Mouse (Mus musculus): ENCODE results near the gene Helz. TPM values are rescaled to one million over a fixed set of nuclear protein-coding genes. Genes with fewer than 3 reads are reported as not detected.
A peak's percentile ranks its signal among the peaks of the same experiment; 100 is the strongest.
"Not testable (repeated sequence)": the region's sequence is repeated elsewhere in the genome, so short reads cannot be mapped to it uniquely, and the experiment has no call there.

The Helz gene
- total RNA-seq, 2 experiments from 2014 or later, result 34.8 to 34.9 TPM

- no peak for DNase-seq (ENCODE audit: extremely low spot score in 1 of 2, low spot score in 2 of 2)
- intact Hi-C loops (cut with DNase I), result loop anchor here (5.0 kb wide), 1 partner anchor 34 kb away; no protein-coding TSS in a partner anchor
These were observed 1.8 kb upstream of the Helz start for GRCm38 (mm10) chr11:107545747-107546476.

- intact Hi-C loops (cut with DNase I), result loop anchor here (5.0 kb wide), 1 partner anchor 34 kb away; no protein-coding TSS in a partner anchor
These were observed 946 bp upstream of the Helz start for GRCm38 (mm10) chr11:107546667-107547301.

GRCm38 (mm10) chr11:107548204-107548975 is 660 bp downstream of the Helz start:
- intact Hi-C loops (cut with DNase I), result loop anchor here (5.0 kb wide), 1 partner anchor 36 kb away; no protein-coding TSS in a partner anchor
- peak in 1 of 2 experiments; percentile 64 for DNase-seq (ENCODE audit: extremely low spot score in 1 of 2, low spot score in 2 of 2)

More at GRCm38 (mm10) chr11:107546667-107547301, 946 bp upstream of the Helz start:
- DNase-seq (ENCODE audit: extremely low spot score in 1 of 2, low spot score in 2 of 2), result peak; percentile 7 to 65

GRCm38 (mm10) chr11:107559874-107560273 is 12.1 kb downstream of the Helz start:
- no peak for DNase-seq (ENCODE audit: extremely low spot score in 1 of 2, low spot score in 2 of 2)
- intact Hi-C loops (cut with DNase I), result no loop called here

GRCm38 (mm10) chr11:107567431-107567830 is 19.7 kb downstream of the Helz start:
- no peak for DNase-seq (ENCODE audit: extremely low spot score in 1 of 2, low spot score in 2 of 2)
- intact Hi-C loops (cut with DNase I), result no loop called here

- no peak for DNase-seq (ENCODE audit: extremely low spot score in 1 of 2, low spot score in 2 of 2)
- intact Hi-C loops (cut with DNase I), result no loop called here
These were observed 20.8 kb downstream of the Helz start for GRCm38 (mm10) chr11:107568466-107568995.

GRCm38 (mm10) chr11:107570891-107571290 is 23.2 kb downstream of the Helz start:
- DNase-seq (ENCODE audit: extremely low spot score in 1 of 2, low spot score in 2 of 2); intact Hi-C loops (cut with DNase I): not testable (repeated sequence)

GRCm38 (mm10) chr11:107571318-107571717 is 23.6 kb downstream of the Helz start:
- DNase-seq (ENCODE audit: extremely low spot score in 1 of 2, low spot score in 2 of 2), result no peak
- intact Hi-C loops (cut with DNase I), result no loop called here

GRCm38 (mm10) chr11:107572551-107572950 is 24.8 kb downstream of the Helz start:
- intact Hi-C loops (cut with DNase I), result no loop called here
- DNase-seq (ENCODE audit: extremely low spot score in 1 of 2, low spot score in 2 of 2), result no peak

GRCm38 (mm10) chr11:107573061-107573692 is 25.4 kb downstream of the Helz start:
- DNase-seq (ENCODE audit: extremely low spot score in 1 of 2, low spot score in 2 of 2), result no peak

GRCm38 (mm10) chr11:107573847-107574246 is 26.1 kb downstream of the Helz start:
- intact Hi-C loops (cut with DNase I), result no loop called here

More at GRCm38 (mm10) chr11:107573061-107573692, 25.4 kb downstream of the Helz start:
- intact Hi-C loops (cut with DNase I), result no loop called here

GRCm38 (mm10) chr11:107574811-107575705 is 27.3 kb downstream of the Helz start:
- intact Hi-C loops (cut with DNase I), result no loop called here
- no peak for DNase-seq (ENCODE audit: extremely low spot score in 1 of 2, low spot score in 2 of 2)

More at GRCm38 (mm10) chr11:107573847-107574246, 26.1 kb downstream of the Helz start:
- DNase-seq (ENCODE audit: extremely low spot score in 1 of 2, low spot score in 2 of 2), result no peak

GRCm38 (mm10) chr11:107576186-107576585 is 28.5 kb downstream of the Helz start:
- intact Hi-C loops (cut with DNase I), result no loop called here
- no peak for DNase-seq (ENCODE audit: extremely low spot score in 1 of 2, low spot score in 2 of 2)

GRCm38 (mm10) chr11:107577400-107577799 is 29.7 kb downstream of the Helz start:
- intact Hi-C loops (cut with DNase I), result no loop called here
- DNase-seq (ENCODE audit: extremely low spot score in 1 of 2, low spot score in 2 of 2), result no peak

- peak in 1 of 2 experiments; percentile 41 for DNase-seq (ENCODE audit: extremely low spot score in 1 of 2, low spot score in 2 of 2)
- intact Hi-C loops (cut with DNase I), result no loop called here
These were observed 30.5 kb downstream of the Helz start for GRCm38 (mm10) chr11:107578226-107578625.

GRCm38 (mm10) chr11:107580786-107581185 is 33.1 kb downstream of the Helz start:
- DNase-seq (ENCODE audit: extremely low spot score in 1 of 2, low spot score in 2 of 2), result no peak
- intact Hi-C loops (cut with DNase I), result no loop called here

GRCm38 (mm10) chr11:107584660-107585451 is 37.1 kb downstream of the Helz start:
- DNase-seq (ENCODE audit: extremely low spot score in 1 of 2, low spot score in 2 of 2), result no peak
- intact Hi-C loops (cut with DNase I), result no loop called here

All from left cerebral cortex, postnatal 10 days (tissue).